Comparison of ENCODE assay signal across 8 mouse cellular contexts in genomic region chr8:70172043-70172681, GRCm38 (mm10). TPM values are rescaled to one million over a fixed set of nuclear protein-coding genes. Genes with fewer than 3 reads are reported as not detected.
A peak's percentile ranks its signal among the peaks of the same experiment; 100 is the strongest.
DNase-seq lines count a peak whose midpoint lies in the region; ATAC-seq lines count a peak whose summit lies in the region.

Gene Tmem161a (plus strand): TSS chr8:70172356.

- peak within 1 kb of the TSS; percentile 49 for H3K4me3 ChIP-seq in hindbrain, embryonic 11.5 days (ENCODE audit: low read depth, low read length)

- H3K4me2 ChIP-seq in hindbrain, embryonic 11.5 days (replicated peaks; ENCODE audit: low read depth, low read length): peak within 1 kb of the TSS; percentile 43

- 2% methylated on average over 27 of the region's 27 CpGs for WGBS in hindbrain, embryonic 11.5 days

- H3K9me3 ChIP-seq in hindbrain, embryonic 11.5 days (ENCODE audit: control insufficient read depth, low read length): no peaks in the 10 kb centered on the region

- ATAC-seq in hindbrain, embryonic 11.5 days (ENCODE audit: low FRiP score): peak; percentile 95

- no peaks in the 10 kb centered on the region for H3K36me3 ChIP-seq in hindbrain, embryonic 11.5 days (ENCODE audit: control insufficient read depth, insufficient read depth, low read length)

- H3K27ac ChIP-seq in hindbrain, embryonic 11.5 days (ENCODE audit: low read depth, low read length): no peak within 1 kb of the TSS

- peak; percentile 94 for DNase-seq in Muller cell, postnatal 12 days (ENCODE audit: inconsistent ontology term)
- peak; percentile 93 for DNase-seq in cerebellum, adult 9-11 months
- DNase-seq in frontal cortex, adult 2 months (ENCODE audit: extremely low spot score in 1 of 2, low spot score in 1 of 2): peak; percentile 93 to 96
- DNase-seq in hindbrain, embryonic 11.5 days (ENCODE audit: low spot score): peak; percentile 92
- peak; percentile 88 to 90 for DNase-seq in layer of hippocampus, postnatal 10 days (ENCODE audit: low spot score in 2 of 2)
- peak; percentile 96 for DNase-seq in lung, postnatal 10 days
- peak; percentile 87 for DNase-seq in ovary, postnatal 36 days (ENCODE audit: low spot score)
- DNase-seq in thymus, postnatal 25 days: peak; percentile 89

- no peaks in the 10 kb centered on the region for H3K4me1 ChIP-seq in hindbrain, embryonic 11.5 days (replicated peaks; ENCODE audit: control insufficient read depth, insufficient read depth, low read length)

- H3K9ac ChIP-seq in hindbrain, embryonic 11.5 days (ENCODE audit: low read depth, low read length): peak within 1 kb of the TSS; percentile 71

- no peaks in the 10 kb centered on the region for H3K27me3 ChIP-seq in hindbrain, embryonic 11.5 days (ENCODE audit: control insufficient read depth, insufficient read depth, low read length)

RNA-seq across cellular contexts. Expression of gene Tmem161a, which starts in this region (rescaled TPM):
- 83.3 and 108 TPM in 2 replicates for polyA plus RNA-seq in frontal cortex, adult 2 months (2012; rRNA removed)
- 22.3 and 24.3 TPM in 2 replicates for polyA plus RNA-seq in hindbrain, embryonic 11.5 days (2014; fragmentation: Nextera tagmentation; extraction: Ambion mirVana)
- 10 to 100 TPM; 52.3 to 54.7 TPM for total RNA-seq in layer of hippocampus, postnatal 10 days (2021)
